Mouse (Mus musculus): ENCODE measurements around the gene Arl16. TPM values are rescaled to one million over a fixed set of nuclear protein-coding genes. Genes with fewer than 3 reads are reported as not detected.

The Arl16 gene
- polyA plus RNA-seq, 1 experiment from 2014 or later = 56.6 TPM

- Histone ChIP-seq H3K4me3 (ENCODE audit: low read depth, low read length) (no peak overlapping the region), H3K9me3 (ENCODE audit: control insufficient read depth, low read length) (no peaks in the 10 kb centered on the region), H3K27me3 (ENCODE audit: control insufficient read depth, insufficient read depth, low read length) (no peaks in the 10 kb centered on the region), H3K36me3 (ENCODE audit: control insufficient read depth, insufficient read depth, low read length) (no peaks in the 10 kb centered on the region), H3K9ac (ENCODE audit: low read length) (no peak overlapping the region), H3K27ac (replicated peaks; ENCODE audit: low read depth, low read length) (no peak overlapping the region), H3K4me1 (ENCODE audit: control insufficient read depth, insufficient read depth, low read length) (no peaks in the 10 kb centered on the region), H3K4me2 (ENCODE audit: low read depth, severe bottlenecking) (no peak overlapping the region)
- DNase-seq (ENCODE audit: low spot score) (no peak), ATAC-seq (ENCODE audit: insufficient number of reproducible peaks, low FRiP score, low TSS enrichment, low read depth) (no peak)
- 71% methylated on average over 3 of the region's 3 CpGs for WGBS
These were observed 15.2 kb downstream of the Arl16 start for GRCm38 (mm10) chr11:120452246-120452645.

GRCm38 (mm10) chr11:120447179-120447578, 20.2 kb downstream of the Arl16 start:
- Histone ChIP-seq H3K4me3 (ENCODE audit: low read depth, low read length) (no peak overlapping the region), H3K9ac (ENCODE audit: low read length) (no peak overlapping the region), H3K4me1 (ENCODE audit: control insufficient read depth, insufficient read depth, low read length) (no peaks in the 10 kb centered on the region), H3K27ac (replicated peaks; ENCODE audit: low read depth, low read length) (no peak overlapping the region), H3K27me3 (ENCODE audit: control insufficient read depth, insufficient read depth, low read length) (no peaks in the 10 kb centered on the region), H3K9me3 (ENCODE audit: control insufficient read depth, low read length) (no peaks in the 10 kb centered on the region), H3K4me2 (ENCODE audit: low read depth, severe bottlenecking) (no peak overlapping the region), H3K36me3 (ENCODE audit: control insufficient read depth, insufficient read depth, low read length) (no peaks in the 10 kb centered on the region)
- ATAC-seq (ENCODE audit: insufficient number of reproducible peaks, low FRiP score, low TSS enrichment, low read depth) = no peak
- 81% methylated on average over 7 of the region's 7 CpGs for WGBS
- DNase-seq (ENCODE audit: low spot score) = no peak

- no peak for ATAC-seq (ENCODE audit: insufficient number of reproducible peaks, low FRiP score, low TSS enrichment, low read depth)
- Histone ChIP-seq H3K9ac (ENCODE audit: low read length) (no peak overlapping the region), H3K4me2 (ENCODE audit: low read depth, severe bottlenecking) (no peak overlapping the region), H3K27ac (replicated peaks; ENCODE audit: low read depth, low read length) (no peak overlapping the region), H3K4me1 (ENCODE audit: control insufficient read depth, insufficient read depth, low read length) (no peaks in the 10 kb centered on the region), H3K27me3 (ENCODE audit: control insufficient read depth, insufficient read depth, low read length) (no peaks in the 10 kb centered on the region), H3K36me3 (ENCODE audit: control insufficient read depth, insufficient read depth, low read length) (no peaks in the 10 kb centered on the region), H3K4me3 (ENCODE audit: low read depth, low read length) (no peak overlapping the region), H3K9me3 (ENCODE audit: control insufficient read depth, low read length) (no peaks in the 10 kb centered on the region)
- no peak for DNase-seq (ENCODE audit: low spot score)
- 65% methylated on average over 3 of the region's 3 CpGs for WGBS
These were observed 21.9 kb downstream of the Arl16 start for GRCm38 (mm10) chr11:120445475-120445874.

GRCm38 (mm10) chr11:120444106-120444505, 23.3 kb downstream of the Arl16 start:
- no peak overlapping the region for H3K4me3 ChIP-seq (ENCODE audit: low read depth, low read length)
- no peaks in the 10 kb centered on the region for H3K9me3 ChIP-seq (ENCODE audit: control insufficient read depth, low read length)
- H3K36me3 ChIP-seq (ENCODE audit: control insufficient read depth, insufficient read depth, low read length) = no peaks in the 10 kb centered on the region
- DNase-seq (ENCODE audit: low spot score) (no peak), ATAC-seq (ENCODE audit: insufficient number of reproducible peaks, low FRiP score, low TSS enrichment, low read depth) (no peak)
- no peaks in the 10 kb centered on the region for H3K4me1 ChIP-seq (ENCODE audit: control insufficient read depth, insufficient read depth, low read length)
- no peak overlapping the region for H3K27ac ChIP-seq (replicated peaks; ENCODE audit: low read depth, low read length)
- no peaks in the 10 kb centered on the region for H3K27me3 ChIP-seq (ENCODE audit: control insufficient read depth, insufficient read depth, low read length)
- 72% methylated on average over 6 of the region's 6 CpGs for WGBS
- H3K9ac ChIP-seq (ENCODE audit: low read length) = no peak overlapping the region
- H3K4me2 ChIP-seq (ENCODE audit: low read depth, severe bottlenecking) = no peak overlapping the region

- no peak for ATAC-seq (ENCODE audit: insufficient number of reproducible peaks, low FRiP score, low TSS enrichment, low read depth)
- Histone ChIP-seq H3K4me3 (ENCODE audit: low read depth, low read length) (no peak overlapping the region), H3K27me3 (ENCODE audit: control insufficient read depth, insufficient read depth, low read length) (no peaks in the 10 kb centered on the region), H3K27ac (replicated peaks; ENCODE audit: low read depth, low read length) (no peak overlapping the region), H3K36me3 (ENCODE audit: control insufficient read depth, insufficient read depth, low read length) (no peaks in the 10 kb centered on the region), H3K4me1 (ENCODE audit: control insufficient read depth, insufficient read depth, low read length) (no peaks in the 10 kb centered on the region), H3K9me3 (ENCODE audit: control insufficient read depth, low read length) (no peaks in the 10 kb centered on the region), H3K4me2 (ENCODE audit: low read depth, severe bottlenecking) (no peak overlapping the region), H3K9ac (ENCODE audit: low read length) (no peak overlapping the region)
- WGBS = 85% methylated on average over 3 of the region's 3 CpGs
- no peak for DNase-seq (ENCODE audit: low spot score)
These were observed 24.6 kb downstream of the Arl16 start for GRCm38 (mm10) chr11:120442765-120443280.

- Histone ChIP-seq H3K27me3 (ENCODE audit: control insufficient read depth, insufficient read depth, low read length) (no peaks in the 10 kb centered on the region), H3K9ac (ENCODE audit: low read length) (no peak within 1 kb of the TSS), H3K9me3 (ENCODE audit: control insufficient read depth, low read length) (no peaks in the 10 kb centered on the region), H3K4me3 (ENCODE audit: low read depth, low read length) (no peak within 1 kb of the TSS), H3K36me3 (ENCODE audit: control insufficient read depth, insufficient read depth, low read length) (no peaks in the 10 kb centered on the region), H3K4me2 (ENCODE audit: low read depth, severe bottlenecking) (no peak within 1 kb of the TSS), H3K27ac (replicated peaks; ENCODE audit: low read depth, low read length) (no peak within 1 kb of the TSS), H3K4me1 (ENCODE audit: control insufficient read depth, insufficient read depth, low read length) (no peaks in the 10 kb centered on the region)
- WGBS = 89% methylated on average over 3 of the region's 3 CpGs
- no peak for DNase-seq (ENCODE audit: low spot score)
- ATAC-seq (ENCODE audit: insufficient number of reproducible peaks, low FRiP score, low TSS enrichment, low read depth) = no peak
These were observed 25.1 kb downstream of the Arl16 start, which contains the start of gene Tspan10 for GRCm38 (mm10) chr11:120442344-120442743. Gene Tspan10, plus strand, starts transcription at chr11:120442644.

- H3K36me3 ChIP-seq (ENCODE audit: control insufficient read depth, insufficient read depth, low read length) = peaks cover 2% of the 10 kb centered on the region
- DNase-seq (ENCODE audit: low spot score) (no peak), ATAC-seq (ENCODE audit: insufficient number of reproducible peaks, low FRiP score, low TSS enrichment, low read depth) (no peak)
- peak overlapping the region; percentile 96 for H3K9ac ChIP-seq (ENCODE audit: low read length)
- no peaks in the 10 kb centered on the region for H3K27me3 ChIP-seq (ENCODE audit: control insufficient read depth, insufficient read depth, low read length)
- peaks cover 11% of the 10 kb centered on the region for H3K4me1 ChIP-seq (ENCODE audit: control insufficient read depth, insufficient read depth, low read length)
- 30% methylated on average over 12 of the region's 12 CpGs for WGBS
- H3K4me3 ChIP-seq (ENCODE audit: low read depth, low read length) = peak overlapping the region; percentile 99
- H3K9me3 ChIP-seq (ENCODE audit: control insufficient read depth, low read length) = no peaks in the 10 kb centered on the region
- no peak overlapping the region for H3K27ac ChIP-seq (replicated peaks; ENCODE audit: low read depth, low read length)
- H3K4me2 ChIP-seq (ENCODE audit: low read depth, severe bottlenecking) = peak overlapping the region; percentile 83
These were observed 29.5 kb downstream of the Arl16 start for GRCm38 (mm10) chr11:120437857-120438385.

- H3K9ac ChIP-seq (ENCODE audit: low read length) = peak within 1 kb of the TSS; percentile 96
- H3K27me3 ChIP-seq (ENCODE audit: control insufficient read depth, insufficient read depth, low read length) = no peaks in the 10 kb centered on the region
- peak within 1 kb of the TSS; percentile 52 for H3K27ac ChIP-seq (replicated peaks; ENCODE audit: low read depth, low read length)
- ATAC-seq (ENCODE audit: insufficient number of reproducible peaks, low FRiP score, low TSS enrichment, low read depth) (peak; percentile 89), DNase-seq (ENCODE audit: low spot score) (peak; percentile 96)
- H3K36me3 ChIP-seq (ENCODE audit: control insufficient read depth, insufficient read depth, low read length) = peaks cover 2% of the 10 kb centered on the region
- WGBS = under 1% methylated on average over 75 of the region's 77 CpGs
- H3K9me3 ChIP-seq (ENCODE audit: control insufficient read depth, low read length) = no peaks in the 10 kb centered on the region
- peak within 1 kb of the TSS; percentile 99 for H3K4me3 ChIP-seq (ENCODE audit: low read depth, low read length)
- peaks cover 11% of the 10 kb centered on the region for H3K4me1 ChIP-seq (ENCODE audit: control insufficient read depth, insufficient read depth, low read length)
- peak within 1 kb of the TSS; percentile 83 for H3K4me2 ChIP-seq (ENCODE audit: low read depth, severe bottlenecking)
These were observed 30.1 kb downstream of the Arl16 start, which contains the start of gene Nploc4 for GRCm38 (mm10) chr11:120437152-120437856. Gene Nploc4, minus strand, starts transcription at chr11:120437708.

All from limb, embryonic 11.5 days (tissue).